Mouse (Mus musculus) intestine, embryonic 14.5 days (tissue): ENCODE results near the gene Arid5b. TPM values are rescaled to one million over a fixed set of nuclear protein-coding genes. Genes with fewer than 3 reads are reported as not detected.

Experiments used
- ATAC-seq: fragments of 200-750 bp; cut with Nextera tagmentation; replicated peaks from 2 replicates; pipeline ENCODE4 v1.8.0; 2017; ENCODE audit warnings: low read depth, moderate number of reproducible peaks, moderate TSS enrichment, moderate library complexity; ENCODE audit not compliant: low FRiP score, low TSS enrichment
- DNase-seq: peaks from one replicate; pipeline ENCODE4 v3.0.0-alpha.2; 2018; ENCODE audit warnings: low spot score
- H3K27ac ChIP-seq: fragments of 300-500 bp; sonication (generic); 2 replicates; pipeline ENCODE4 v1.5.1; 2014; ENCODE audit warnings: low read depth, mild to moderate bottlenecking, control low read depth
- H3K27me3 ChIP-seq: fragments of 300-500 bp; sonication (generic); replicated peaks from 2 replicates; pipeline ENCODE4 v1.6.1; 2014; ENCODE audit warnings: low read length, control low read depth; ENCODE audit not compliant: control insufficient read depth, insufficient read depth
- H3K36me3 ChIP-seq: fragments of 300-500 bp; sonication (generic); 2 replicates; pipeline ENCODE4 v1.6.1; 2014; ENCODE audit warnings: low read length, control low read depth; ENCODE audit not compliant: control insufficient read depth, insufficient read depth
- H3K4me1 ChIP-seq: fragments of 300-500 bp; sonication (generic); replicated peaks from 2 replicates; pipeline ENCODE4 v1.6.1; 2014; ENCODE audit warnings: low read length, control low read depth, mixed read lengths; ENCODE audit not compliant: control insufficient read depth, insufficient read depth
- H3K4me2 ChIP-seq: fragments of 300-500 bp; sonication (generic); 2 replicates; pipeline ENCODE4 v1.6.1; 2014; ENCODE audit warnings: low read length
- H3K4me3 ChIP-seq: fragments of 300-500 bp; sonication (generic); 2 replicates; pipeline ENCODE4 v1.5.1; 2014; ENCODE audit warnings: low read depth, low read length, control low read depth, mixed read lengths
- H3K9ac ChIP-seq: fragments of 300-500 bp; sonication (generic); 2 replicates; pipeline ENCODE4 v1.6.1; 2014; ENCODE audit warnings: mild to moderate bottlenecking, low read length
- H3K9me3 ChIP-seq: fragments of 300-500 bp; sonication (generic); 2 replicates; pipeline ENCODE4 v1.6.1; 2016; ENCODE audit warnings: low read length, control low read depth; ENCODE audit not compliant: control insufficient read depth
- WGBS: fragments of 180-500 bp; shearing (Covaris S2); extraction: QIAGEN DNeasy Blood & Tissue Kit; methylation state at CpG from one replicate; pipeline ENCODE4 v1.1.7; 2014; 5-methylcytosine and 5-hydroxymethylcytosine counted together
- polyA plus RNA-seq: library from polyadenylated mRNA; unstranded; fragments of >200 nt; fragmentation: Nextera tagmentation; extraction: Ambion mirVana; gene quantifications from 2 replicates; pipeline ENCODE4 v1.2.1, GENCODE M21; 2014

Arid5b gene
- polyA plus RNA-seq, 1 experiment from 2014 or later: 34.0 TPM

- Histone ChIP-seq H3K27me3 (no peaks in the 10 kb centered on the region), H3K4me1 (0 out of 2 replicates have a peak, but pooled peaks cover 3% of the 10 kb centered on the region), H3K4me3 (no peak overlapping the region), H3K27ac (no peak overlapping the region), H3K36me3 (peaks cover 50% of the 10 kb centered on the region), H3K4me2 (no peak overlapping the region), H3K9ac (no peak overlapping the region), H3K9me3 (no peaks in the 10 kb centered on the region)
- WGBS: 77% methylated on average over 2 of the region's 2 CpGs
- DNase-seq: no peak
- ATAC-seq: no peak
Observed at GRCm38 (mm10) chr10:68095136-68095535, 183.4 kb downstream of the Arid5b start.

GRCm38 (mm10) chr10:68093496-68093895 lies 185.0 kb downstream of the Arid5b start:
- 88% methylated on average over 3 of the region's 3 CpGs for WGBS
- Histone ChIP-seq H3K9me3 (no peaks in the 10 kb centered on the region), H3K27ac (no peak overlapping the region), H3K4me3 (no peak overlapping the region), H3K9ac (no peak overlapping the region), H3K4me2 (no peak overlapping the region), H3K27me3 (no peaks in the 10 kb centered on the region), H3K4me1 (0 out of 2 replicates have a peak, but pooled peaks cover 10% of the 10 kb centered on the region), H3K36me3 (peaks cover 35% of the 10 kb centered on the region)
- ATAC-seq (no peak), DNase-seq (no peak)

DNA sequence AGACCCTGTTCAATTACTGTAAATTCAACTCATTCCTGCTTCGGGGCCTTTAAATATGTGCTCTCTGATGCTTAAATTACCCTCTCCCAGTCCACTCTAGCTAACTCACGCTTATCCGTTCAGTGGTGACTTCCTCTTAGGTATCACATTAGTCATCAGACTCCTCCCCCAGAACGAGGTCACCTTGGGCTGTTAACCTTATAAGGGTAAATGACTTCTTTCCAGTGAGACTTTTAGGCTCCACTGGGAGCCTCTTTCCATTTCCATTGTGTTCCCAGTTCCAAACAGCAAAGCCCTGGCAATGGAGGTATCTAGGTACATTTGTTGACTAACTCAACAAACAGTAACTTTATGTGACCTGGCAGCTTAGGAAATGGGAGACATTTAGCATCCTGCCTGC lies 186.7 kb downstream of the Arid5b start:
- H3K4me2 ChIP-seq: no peak overlapping the region
- H3K27me3 ChIP-seq: no peaks in the 10 kb centered on the region
- H3K27ac ChIP-seq: no peak overlapping the region
- no peak overlapping the region for H3K9ac ChIP-seq
- H3K36me3 ChIP-seq: peaks cover 19% of the 10 kb centered on the region
- no peak overlapping the region for H3K4me3 ChIP-seq
- H3K4me1 ChIP-seq: peaks cover 11% of the 10 kb centered on the region; the same call in 1 of the 2 replicates
- DNase-seq: no peak
- no peak for ATAC-seq
- WGBS: 78% methylated on average over 4 of the region's 4 CpGs
- H3K9me3 ChIP-seq: no peaks in the 10 kb centered on the region

DNA sequence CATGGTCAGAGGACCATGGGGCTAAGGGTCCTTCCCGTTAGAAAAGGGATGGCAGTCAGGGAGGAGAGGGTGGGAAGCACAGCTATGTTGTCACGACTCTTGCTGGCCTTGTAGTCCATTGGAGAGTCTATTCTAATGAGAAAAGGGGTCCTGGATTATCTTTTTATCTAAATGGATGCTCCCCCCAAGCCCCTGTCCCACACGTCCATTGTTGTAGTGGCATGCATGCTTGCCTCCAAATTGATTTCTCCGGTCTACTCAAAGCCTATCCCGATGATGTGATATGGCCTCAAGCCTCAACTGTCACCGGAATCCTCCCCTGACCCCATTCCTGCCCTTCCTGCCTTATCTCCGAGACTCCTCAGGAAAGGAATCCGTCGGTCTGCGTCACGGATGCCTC lies 187.5 kb downstream of the Arid5b start:
- DNase-seq: no peak
- H3K4me3 ChIP-seq: no peak overlapping the region
- H3K4me2 ChIP-seq: no peak overlapping the region
- no peaks in the 10 kb centered on the region for H3K27me3 ChIP-seq
- H3K27ac ChIP-seq: no peak overlapping the region
- 72% methylated on average over 11 of the region's 11 CpGs for WGBS
- peaks cover 13% of the 10 kb centered on the region; the same call in 1 of the 2 replicates for H3K4me1 ChIP-seq
- no peaks in the 10 kb centered on the region for H3K9me3 ChIP-seq
- H3K9ac ChIP-seq: no peak overlapping the region
- no peak for ATAC-seq
- H3K36me3 ChIP-seq: peaks cover 10% of the 10 kb centered on the region

DNA sequence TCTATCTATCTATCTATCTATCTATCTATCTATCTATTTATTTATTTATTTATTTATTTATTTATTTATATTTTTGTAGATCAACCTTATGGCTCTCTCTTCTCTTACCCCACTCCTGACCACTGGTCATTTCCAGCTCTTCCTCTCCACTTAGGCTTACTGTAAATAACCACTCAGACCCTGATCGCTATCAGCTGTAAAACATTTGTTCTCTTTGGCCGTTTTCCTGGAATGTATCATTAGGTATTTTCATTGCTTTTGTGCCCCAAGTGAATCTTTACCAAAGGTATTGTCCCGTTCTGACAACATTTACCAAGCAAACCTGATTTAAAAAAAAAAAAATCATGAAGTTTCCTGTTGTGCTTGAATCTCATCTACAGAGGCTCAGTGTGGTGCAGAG lies 188.0 kb downstream of the Arid5b start:
- Histone ChIP-seq H3K4me1 (peaks cover 13% of the 10 kb centered on the region; the same call in 1 of the 2 replicates), H3K9me3 (no peaks in the 10 kb centered on the region), H3K4me2 (no peak overlapping the region), H3K4me3 (no peak overlapping the region), H3K27ac (no peak overlapping the region), H3K9ac (no peak overlapping the region), H3K27me3 (no peaks in the 10 kb centered on the region), H3K36me3 (0 out of 2 replicates have a peak, but pooled peaks cover 6% of the 10 kb centered on the region)
- 49% methylated on average over 3 of the region's 3 CpGs for WGBS
- DNase-seq: no peak
- no peak for ATAC-seq

DNA sequence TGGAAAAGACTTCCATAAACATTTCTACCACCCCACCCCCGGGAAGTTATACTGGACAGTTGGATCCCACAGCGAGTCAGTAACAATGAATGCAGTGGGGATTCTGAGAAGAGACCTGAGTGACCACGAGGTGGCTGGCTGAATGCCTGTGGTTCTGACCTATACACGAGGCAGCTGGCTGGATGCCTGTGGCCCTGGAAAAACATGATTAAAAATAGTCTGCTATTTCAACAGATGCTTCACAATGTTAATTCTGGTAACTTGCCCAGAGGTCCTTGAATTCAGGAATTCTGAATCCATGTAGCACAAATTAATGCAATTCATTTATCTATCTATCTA lies 188.4 kb downstream of the Arid5b start:
- DNase-seq: peak; percentile 59
- H3K27ac ChIP-seq: peak overlapping the region; percentile 47; the same call in 1 of the 2 replicates
- H3K9me3 ChIP-seq: no peaks in the 10 kb centered on the region
- no peak for ATAC-seq
- H3K9ac ChIP-seq: no peak overlapping the region
- no peak overlapping the region for H3K4me2 ChIP-seq
- no peaks in the 10 kb centered on the region for H3K27me3 ChIP-seq
- H3K36me3 ChIP-seq: 0 out of 2 replicates have a peak, but pooled peaks cover 6% of the 10 kb centered on the region
- peaks cover 13% of the 10 kb centered on the region; the same call in 1 of the 2 replicates for H3K4me1 ChIP-seq
- 46% methylated on average over 4 of the region's 4 CpGs for WGBS
- no peak overlapping the region for H3K4me3 ChIP-seq

DNA sequence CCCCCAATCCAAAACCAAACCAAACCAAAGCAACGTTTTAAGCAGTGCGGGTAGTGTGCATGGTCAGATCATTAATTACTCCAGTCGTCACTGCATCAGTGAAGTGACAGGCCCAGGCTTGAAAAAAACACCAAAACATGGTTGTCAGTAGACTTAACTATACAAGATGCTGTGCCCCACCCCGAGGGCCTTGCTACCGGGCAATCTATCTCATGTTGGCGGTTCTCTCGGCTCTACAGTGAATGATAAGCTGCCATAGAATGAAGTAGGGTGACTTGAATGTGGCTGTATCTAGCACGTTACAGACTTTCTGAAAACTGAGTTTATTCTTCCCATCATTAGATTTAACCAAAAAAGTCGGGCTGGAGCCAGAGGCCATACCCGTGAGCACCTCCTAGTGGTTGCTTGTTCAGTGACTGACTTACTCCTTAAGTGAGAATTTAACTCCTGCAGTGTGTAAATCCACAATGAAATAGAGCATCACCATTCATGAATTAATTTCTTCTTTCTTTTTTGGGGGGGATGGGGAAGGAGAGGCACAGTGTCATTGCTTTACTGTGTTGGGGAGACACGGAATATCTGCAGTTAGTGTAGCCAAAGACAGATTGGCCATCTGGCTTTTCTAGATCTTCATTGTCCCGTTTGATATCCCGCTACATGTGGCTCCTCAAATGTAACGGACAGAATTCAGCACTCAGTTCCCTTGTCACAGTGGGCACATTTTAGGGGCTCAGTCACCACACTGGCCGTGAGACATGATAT lies 188.9 kb downstream of the Arid5b start:
- Histone ChIP-seq H3K27me3 (no peaks in the 10 kb centered on the region), H3K36me3 (0 out of 2 replicates have a peak, but pooled peaks cover 6% of the 10 kb centered on the region), H3K27ac (peak overlapping the region; percentile 47; the same call in 1 of the 2 replicates), H3K9ac (no peak overlapping the region), H3K4me2 (no peak overlapping the region), H3K9me3 (no peaks in the 10 kb centered on the region), H3K4me3 (no peak overlapping the region), H3K4me1 (peaks cover 13% of the 10 kb centered on the region; the same call in 1 of the 2 replicates)
- 66% methylated on average over 15 of the region's 15 CpGs for WGBS
- no peak for DNase-seq
- no peak for ATAC-seq

GRCm38 (mm10) chr10:68087722-68088121 lies 190.8 kb downstream of the Arid5b start:
- Histone ChIP-seq H3K4me2 (no peak overlapping the region), H3K4me1 (peaks cover 13% of the 10 kb centered on the region; the same call in 1 of the 2 replicates), H3K9ac (no peak overlapping the region), H3K4me3 (no peak overlapping the region), H3K27ac (no peak overlapping the region), H3K36me3 (no peaks in the 10 kb centered on the region), H3K27me3 (no peaks in the 10 kb centered on the region), H3K9me3 (no peaks in the 10 kb centered on the region)
- DNase-seq: no peak
- no peak for ATAC-seq
- 67% methylated on average over 3 of the region's 3 CpGs for WGBS

DNA sequence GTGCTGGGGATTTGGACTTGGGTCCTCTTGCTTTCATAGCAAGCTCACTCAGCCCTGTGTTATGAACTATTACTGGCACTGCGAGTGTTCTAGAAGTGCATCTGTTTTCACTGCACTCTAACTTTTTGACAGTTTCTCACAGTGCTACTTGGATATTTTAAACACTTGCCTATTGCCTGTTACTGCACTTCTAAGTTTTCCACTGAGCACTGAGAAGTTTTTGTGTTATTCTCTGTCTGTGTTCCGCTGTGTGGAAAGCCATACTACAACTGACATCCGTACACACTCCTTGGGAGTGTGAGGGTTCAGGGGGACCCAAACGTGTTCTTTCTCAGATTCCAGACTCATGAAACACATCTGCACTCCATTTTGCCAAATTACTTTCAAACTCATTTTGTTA lies 191.6 kb downstream of the Arid5b start:
- no peaks in the 10 kb centered on the region for H3K36me3 ChIP-seq
- H3K4me3 ChIP-seq: no peak overlapping the region
- 60% methylated on average over 4 of the region's 4 CpGs for WGBS
- no peaks in the 10 kb centered on the region for H3K27me3 ChIP-seq
- no peak overlapping the region for H3K4me2 ChIP-seq
- no peaks in the 10 kb centered on the region for H3K9me3 ChIP-seq
- DNase-seq: no peak
- H3K4me1 ChIP-seq: peaks cover 13% of the 10 kb centered on the region; the same call in 1 of the 2 replicates
- ATAC-seq: no peak
- H3K27ac ChIP-seq: no peak overlapping the region
- H3K9ac ChIP-seq: no peak overlapping the region
